Mouse (Mus musculus) stomach, postnatal 0 days (tissue): ENCODE measurements around the gene Slc9a2.

Experiments
- CTCF ChIP-seq: IDR thresholded peaks from 2 replicates; pipeline ENCODE4 v1.5.1; 2016; ENCODE audit warnings: antibody characterized with exemption, low read depth, mild to moderate bottlenecking, moderate library complexity
- EP300 ChIP-seq: optimal IDR thresholded peaks from 2 replicates; pipeline ENCODE3; 2016; ENCODE audit warnings: antibody characterized with exemption

- TF ChIP-seq CTCF (no peak), EP300 (no peak)
These were observed 103.9 kb downstream of the Slc9a2 start for GRCm38 (mm10) chr1:40784306-40784705.
